Mouse (Mus musculus): ENCODE data around the gene Nipal4.

DNA sequence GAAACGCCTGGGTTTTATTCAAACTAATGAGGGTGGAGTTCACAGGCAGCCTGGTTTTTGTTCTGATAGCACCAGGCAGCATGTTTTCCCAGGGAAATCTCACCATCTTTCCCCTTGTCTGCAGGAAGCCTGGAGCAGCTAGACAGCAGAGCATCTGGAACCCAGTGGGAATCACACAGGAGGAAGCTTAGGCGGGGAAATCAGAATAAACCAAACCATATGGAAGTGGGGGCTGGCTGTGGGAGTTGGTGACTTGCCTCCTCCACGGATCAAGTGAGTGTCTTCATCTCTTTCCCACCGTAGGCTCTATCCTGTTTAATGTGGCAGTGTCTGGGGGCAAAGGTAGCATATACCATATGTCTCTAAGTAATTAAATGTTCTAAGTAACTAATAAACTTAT is 19.2 kb upstream of the Nipal4 start:
- no peak for TF ChIP-seq MYOG (IDR thresholded peaks at IDR 0.05; ENCODE audit: control insufficient read depth in 1 of 3, insufficient read depth in 1 of 3, insufficient read length in 2 of 3, low read depth in 2 of 3)
- no peak for TF ChIP-seq MYOD1 (IDR thresholded peaks at IDR 0.05; ENCODE audit: control insufficient read depth in 1 of 3, insufficient read length in 2 of 3, low read depth in 2 of 3)
- no peak for TF ChIP-seq POLR2A (IDR thresholded peaks at IDR 0.05; ENCODE audit: insufficient read length, low read depth)
- no peak for TF ChIP-seq POLR2AphosphoS2 (IDR thresholded peaks at IDR 0.05; ENCODE audit: insufficient read length, low read depth)
- TF ChIP-seq MAX (IDR thresholded peaks at IDR 0.05; ENCODE audit: low read depth): no peak
- TF ChIP-seq TCF3 (IDR thresholded peaks at IDR 0.05; ENCODE audit: insufficient read length, low read depth): no peak
- TF ChIP-seq CEBPB (IDR thresholded peaks at IDR 0.05; ENCODE audit: insufficient read depth, poor library complexity, severe bottlenecking): no peak
- TF ChIP-seq E2F4 (IDR thresholded peaks at IDR 0.05; ENCODE audit: insufficient read depth): no peak
- no peak for TF ChIP-seq USF1 (IDR thresholded peaks at IDR 0.05; ENCODE audit: low read depth)

Data from myocyte (in vitro differentiated cells).